Mouse (Mus musculus) heart, postnatal 0 days (tissue): ENCODE data around the gene Slco1a5. TPM values are rescaled to one million over a fixed set of nuclear protein-coding genes. Genes with fewer than 3 reads are reported as not detected.

Source experiments
- ATAC-seq: fragments of 200-750 bp; cut with Nextera tagmentation; 2 replicates; pipeline ENCODE4 v1.8.0; 2017; ENCODE audit warnings: low read depth, moderate number of reproducible peaks, moderate library complexity; ENCODE audit not compliant: insufficient read depth
- DNase-seq: peaks from one replicate; pipeline ENCODE4 v3.0.0-alpha.2; 2016; ENCODE audit warnings: low spot score
- H3K27ac ChIP-seq: fragments of 300-500 bp; sonication (generic); 2 replicates; pipeline ENCODE4 v1.5.1; 2014; ENCODE audit warnings: low read depth, mild to moderate bottlenecking
- H3K27me3 ChIP-seq: fragments of 300-500 bp; sonication (generic); 2 replicates; pipeline ENCODE4 v1.6.1; 2014; ENCODE audit warnings: low read length, mixed read lengths; ENCODE audit not compliant: control insufficient read depth, insufficient read depth
- H3K36me3 ChIP-seq: fragments of 300-500 bp; sonication (generic); replicated peaks from 2 replicates; pipeline ENCODE4 v1.6.1; 2014; ENCODE audit warnings: low read length, mixed read lengths; ENCODE audit not compliant: control insufficient read depth, insufficient read depth
- H3K4me1 ChIP-seq: fragments of 300-500 bp; sonication (generic); 2 replicates; pipeline ENCODE4 v1.6.1; 2014; ENCODE audit warnings: antibody characterized with exemption; ENCODE audit not compliant: control insufficient read depth, insufficient read depth
- H3K4me2 ChIP-seq: fragments of 300-500 bp; sonication (generic); 2 replicates; pipeline ENCODE4 v1.6.1; 2014; ENCODE audit warnings: low read depth, mild to moderate bottlenecking, low read length, moderate library complexity
- H3K4me3 ChIP-seq: fragments of 300-500 bp; sonication (generic); 2 replicates; pipeline ENCODE4 v1.5.1; 2014; ENCODE audit warnings: low read depth, low read length
- H3K9ac ChIP-seq: fragments of 300-500 bp; sonication (generic); replicated peaks from 2 replicates; pipeline ENCODE4 v1.6.1; 2014; ENCODE audit warnings: low read depth, low read length, mixed read lengths
- H3K9me3 ChIP-seq: fragments of 300-500 bp; sonication (generic); replicated peaks from 2 replicates; pipeline ENCODE4 v1.6.1; 2016; ENCODE audit warnings: low read length; ENCODE audit not compliant: control insufficient read depth
- CTCF ChIP-seq: IDR thresholded peaks from 2 replicates; pipeline ENCODE4 v1.5.1; 2016; ENCODE audit warnings: antibody characterized with exemption, control low read depth, low read depth
- EP300 ChIP-seq: IDR thresholded peaks from 2 replicates; pipeline ENCODE4 v1.6.1; 2016; ENCODE audit warnings: antibody characterized with exemption, low read depth
- WGBS: fragments of 180-500 bp; shearing (Covaris S2); extraction: QIAGEN DNeasy Blood & Tissue Kit; methylation state at CpG from one replicate; pipeline ENCODE4 v1.1.7; 2014; 5-methylcytosine and 5-hydroxymethylcytosine counted together
- polyA plus RNA-seq: library from polyadenylated mRNA; unstranded; fragments of >200 nt; fragmentation: Nextera tagmentation; extraction: Ambion mirVana; gene quantifications from 2 replicates; pipeline ENCODE4 v1.2.1, GENCODE M21; 2015
- total RNA-seq: library from RNA; depleted of rRNA; stranded (reverse); fragments of >200 nt; gene quantifications from 2 replicates; pipeline ENCODE4 v1.2.3, GENCODE M21; 2014; ENCODE audit warnings: low replicate concordance

Gene Slco1a5
- total and polyA plus RNA-seq, 2 experiments from 2014 or later: not detected

- TF ChIP-seq EP300 (no peak), CTCF (no peak)
- DNase-seq: no peak
- ATAC-seq: no peak
- Histone ChIP-seq H3K9ac (no peak overlapping the region), H3K27me3 (no peaks in the 10 kb centered on the region), H3K4me2 (no peak overlapping the region), H3K4me3 (no peak overlapping the region), H3K36me3 (no peaks in the 10 kb centered on the region), H3K9me3 (no peaks in the 10 kb centered on the region), H3K27ac (no peak overlapping the region), H3K4me1 (no peaks in the 10 kb centered on the region)
These were observed 102.6 kb downstream of the Slco1a5 start for GRCm38 (mm10) chr6:142220138-142220537.

- H3K4me2 ChIP-seq: no peak overlapping the region
- no peaks in the 10 kb centered on the region for H3K36me3 ChIP-seq
- H3K4me1 ChIP-seq: no peaks in the 10 kb centered on the region
- DNase-seq: no peak
- H3K27ac ChIP-seq: no peak overlapping the region
- ATAC-seq: no peak
- no peaks in the 10 kb centered on the region for H3K9me3 ChIP-seq
- no peak overlapping the region for H3K4me3 ChIP-seq
- no peaks in the 10 kb centered on the region for H3K27me3 ChIP-seq
- no peak overlapping the region for H3K9ac ChIP-seq
- no peak for TF ChIP-seq EP300
These were observed 111.0 kb downstream of the Slco1a5 start for GRCm38 (mm10) chr6:142211821-142212220.

GRCm38 (mm10) chr6:142209749-142210148, 113.0 kb downstream of the Slco1a5 start:
- DNase-seq (no peak), ATAC-seq (no peak)
- H3K4me3 ChIP-seq: no peak overlapping the region
- H3K27ac ChIP-seq: no peak overlapping the region
- H3K4me2 ChIP-seq: no peak overlapping the region
- TF ChIP-seq CTCF: no peak
- TF ChIP-seq EP300: no peak
- no peaks in the 10 kb centered on the region for H3K4me1 ChIP-seq
- H3K27me3 ChIP-seq: no peaks in the 10 kb centered on the region
- H3K9ac ChIP-seq: no peak overlapping the region
- H3K9me3 ChIP-seq: no peaks in the 10 kb centered on the region
- no peaks in the 10 kb centered on the region for H3K36me3 ChIP-seq

- WGBS: 79% methylated on average over 4 of the region's 4 CpGs
- TF ChIP-seq CTCF: no peak
- no peak for TF ChIP-seq EP300
These were observed 114.4 kb downstream of the Slco1a5 start, which contains the start of gene Slco1a6 for GRCm38 (mm10) chr6:142208421-142208820. TSS of gene Slco1a6 (minus strand) at chr6:142208521.

GRCm38 (mm10) chr6:142200524-142200923, 122.3 kb downstream of the Slco1a5 start:
- Histone ChIP-seq H3K4me2 (no peak overlapping the region), H3K27me3 (no peaks in the 10 kb centered on the region), H3K9ac (no peak overlapping the region), H3K4me1 (no peaks in the 10 kb centered on the region), H3K36me3 (no peaks in the 10 kb centered on the region), H3K9me3 (no peaks in the 10 kb centered on the region), H3K27ac (no peak overlapping the region), H3K4me3 (no peak overlapping the region)
- DNase-seq: no peak
- no peak for ATAC-seq
- no peak for TF ChIP-seq CTCF
- no peak for TF ChIP-seq EP300

More at GRCm38 (mm10) chr6:142208421-142208820, 114.4 kb downstream of the Slco1a5 start, which contains the start of gene Slco1a6:
- no peak within 1 kb of the TSS for H3K27ac ChIP-seq
- no peaks in the 10 kb centered on the region for H3K9me3 ChIP-seq
- DNase-seq (no peak), ATAC-seq (no peak)
- no peaks in the 10 kb centered on the region for H3K27me3 ChIP-seq
- H3K4me3 ChIP-seq: no peak within 1 kb of the TSS
- H3K36me3 ChIP-seq: no peaks in the 10 kb centered on the region
- no peak within 1 kb of the TSS for H3K4me2 ChIP-seq
- H3K4me1 ChIP-seq: no peaks in the 10 kb centered on the region
- no peak within 1 kb of the TSS for H3K9ac ChIP-seq

GRCm38 (mm10) chr6:142194245-142194644, 128.5 kb downstream of the Slco1a5 start:
- no peak for DNase-seq
- H3K36me3 ChIP-seq: no peaks in the 10 kb centered on the region
- H3K9me3 ChIP-seq: 0 out of 2 replicates have a peak, but pooled peaks cover 5% of the 10 kb centered on the region
- no peak for TF ChIP-seq EP300
- no peak for TF ChIP-seq CTCF
- 76% methylated on average over 8 of the region's 8 CpGs for WGBS
- no peaks in the 10 kb centered on the region for H3K4me1 ChIP-seq
- H3K4me3 ChIP-seq: no peak overlapping the region
- no peak for ATAC-seq
- H3K27ac ChIP-seq: no peak overlapping the region
- no peak overlapping the region for H3K9ac ChIP-seq
- H3K4me2 ChIP-seq: no peak overlapping the region
- no peaks in the 10 kb centered on the region for H3K27me3 ChIP-seq
